Mouse (Mus musculus) heart, embryonic 12.5 days (tissue): ENCODE measurements around the gene Prkce. TPM values are rescaled to one million over a fixed set of nuclear protein-coding genes. Genes with fewer than 3 reads are reported as not detected.
A peak's percentile ranks its signal among the peaks of the same experiment; 100 is the strongest.

Experiments
- ATAC-seq: fragments of 200-750 bp; cut with Nextera tagmentation; 2 replicates; pipeline ENCODE4 v1.8.0; 2017; ENCODE audit warnings: moderate TSS enrichment, moderate library complexity; ENCODE audit not compliant: insufficient number of reproducible peaks, low FRiP score
- H3K27ac ChIP-seq: fragments of 300-500 bp; sonication (generic); 2 replicates; pipeline ENCODE4 v1.5.1; 2016; ENCODE audit warnings: mild to moderate bottlenecking, moderate library complexity; ENCODE audit not compliant: poor library complexity, severe bottlenecking
- H3K27me3 ChIP-seq: fragments of 300-500 bp; sonication (generic); replicated peaks from 2 replicates; pipeline ENCODE4 v1.6.1; 2016; ENCODE audit warnings: mild to moderate bottlenecking, moderate library complexity
- H3K36me3 ChIP-seq: fragments of 300-500 bp; sonication (generic); 2 replicates; pipeline ENCODE4 v1.6.1; 2016; ENCODE audit warnings: mild to moderate bottlenecking, moderate library complexity
- H3K4me1 ChIP-seq: fragments of 300-500 bp; sonication (generic); replicated peaks from 2 replicates; pipeline ENCODE4 v1.6.1; 2016; ENCODE audit warnings: mild to moderate bottlenecking
- H3K4me2 ChIP-seq: fragments of 300-500 bp; sonication (generic); 2 replicates; pipeline ENCODE4 v1.6.1; 2016; ENCODE audit warnings: mild to moderate bottlenecking, moderate library complexity
- H3K4me3 ChIP-seq: fragments of 300-500 bp; sonication (generic); 2 replicates; pipeline ENCODE4 v1.5.1; 2016; ENCODE audit warnings: mild to moderate bottlenecking
- H3K9ac ChIP-seq: fragments of 300-500 bp; sonication (generic); 2 replicates; pipeline ENCODE4 v1.6.1; 2016; ENCODE audit warnings: mild to moderate bottlenecking, moderate library complexity
- H3K9me3 ChIP-seq: fragments of 300-500 bp; sonication (generic); replicated peaks from 2 replicates; pipeline ENCODE4 v1.6.1; 2016; ENCODE audit warnings: mild to moderate bottlenecking, moderate library complexity
- WGBS: fragments of 180-500 bp; shearing (Covaris S2); methylation state at CpG from one replicate; pipeline ENCODE4 v1.1.7; 2016; 5-methylcytosine and 5-hydroxymethylcytosine counted together
- polyA plus RNA-seq: library from polyadenylated mRNA; unstranded; fragments of >200 nt; fragmentation: Nextera tagmentation; extraction: Ambion mirVana; gene quantifications from 2 replicates; pipeline ENCODE4 v1.2.1, GENCODE M21; 2016

The Prkce gene
- polyA plus RNA-seq, 1 experiment from 2014 or later = 12.0 TPM

GRCm38 (mm10) chr17:86670731-86671130 lies 503.1 kb downstream of the Prkce start:
- peak overlapping the region; percentile 33; the same call in 1 of the 2 replicates for H3K4me2 ChIP-seq
- 0 out of 2 replicates have a peak, but pooled peaks have one; percentile 39 for ATAC-seq
- H3K9me3 ChIP-seq = no peaks in the 10 kb centered on the region
- H3K27ac ChIP-seq = peak overlapping the region; percentile 10
- H3K9ac ChIP-seq = peak overlapping the region; percentile 21; the same call in 1 of the 2 replicates
- 16% methylated on average over 7 of the region's 7 CpGs for WGBS
- peaks cover 18% of the 10 kb centered on the region for H3K4me1 ChIP-seq
- no peaks in the 10 kb centered on the region for H3K27me3 ChIP-seq
- no peaks in the 10 kb centered on the region for H3K36me3 ChIP-seq
- H3K4me3 ChIP-seq = no peak overlapping the region

- Histone ChIP-seq H3K27ac (no peak overlapping the region), H3K4me1 (peaks cover 18% of the 10 kb centered on the region), H3K9me3 (no peaks in the 10 kb centered on the region), H3K4me3 (no peak overlapping the region), H3K36me3 (no peaks in the 10 kb centered on the region), H3K27me3 (no peaks in the 10 kb centered on the region), H3K9ac (no peak overlapping the region), H3K4me2 (no peak overlapping the region)
- no peak for ATAC-seq
- WGBS = 67% methylated on average over 2 of the region's 2 CpGs
Observed at GRCm38 (mm10) chr17:86674971-86675370, 507.4 kb downstream of the Prkce start.

- no peak overlapping the region for H3K27ac ChIP-seq
- no peak overlapping the region for H3K4me3 ChIP-seq
- H3K27me3 ChIP-seq = no peaks in the 10 kb centered on the region
- ATAC-seq = no peak
- 62% methylated on average over 5 of the region's 5 CpGs for WGBS
- no peaks in the 10 kb centered on the region for H3K9me3 ChIP-seq
- H3K9ac ChIP-seq = no peak overlapping the region
- H3K4me2 ChIP-seq = no peak overlapping the region
- no peaks in the 10 kb centered on the region for H3K36me3 ChIP-seq
- peaks cover 4% of the 10 kb centered on the region for H3K4me1 ChIP-seq
Observed at GRCm38 (mm10) chr17:86676336-86676735, 508.8 kb downstream of the Prkce start.

GRCm38 (mm10) chr17:86676909-86677308 lies 509.3 kb downstream of the Prkce start:
- 45% methylated on average over 4 of the region's 4 CpGs for WGBS
- no peaks in the 10 kb centered on the region for H3K9me3 ChIP-seq
- no peak overlapping the region for H3K4me2 ChIP-seq
- no peak for ATAC-seq
- H3K27ac ChIP-seq = no peak overlapping the region
- no peak overlapping the region for H3K9ac ChIP-seq
- H3K36me3 ChIP-seq = no peaks in the 10 kb centered on the region
- 0 out of 2 replicates have a peak, but pooled peaks cover 3% of the 10 kb centered on the region for H3K4me1 ChIP-seq
- no peak overlapping the region for H3K4me3 ChIP-seq
- H3K27me3 ChIP-seq = no peaks in the 10 kb centered on the region

- H3K27me3 ChIP-seq = no peaks in the 10 kb centered on the region
Observed at GRCm38 (mm10) chr17:86685263-86685662, 517.7 kb downstream of the Prkce start.

GRCm38 (mm10) chr17:86687021-86687420 lies 519.4 kb downstream of the Prkce start:
- H3K27me3 ChIP-seq = no peaks in the 10 kb centered on the region
- H3K4me1 ChIP-seq = no peaks in the 10 kb centered on the region
- no peak overlapping the region for H3K9ac ChIP-seq
- 68% methylated on average over 3 of the region's 3 CpGs for WGBS
- ATAC-seq = no peak
- H3K4me3 ChIP-seq = no peak overlapping the region
- H3K27ac ChIP-seq = no peak overlapping the region
- H3K9me3 ChIP-seq = 0 out of 2 replicates have a peak, but pooled peaks cover 2% of the 10 kb centered on the region
- H3K4me2 ChIP-seq = no peak overlapping the region
- no peaks in the 10 kb centered on the region for H3K36me3 ChIP-seq

More at GRCm38 (mm10) chr17:86685263-86685662, 517.7 kb downstream of the Prkce start:
- Histone ChIP-seq H3K4me3 (no peak overlapping the region), H3K36me3 (no peaks in the 10 kb centered on the region), H3K9ac (no peak overlapping the region), H3K9me3 (0 out of 2 replicates have a peak, but pooled peaks cover 1% of the 10 kb centered on the region), H3K4me1 (no peaks in the 10 kb centered on the region), H3K4me2 (no peak overlapping the region), H3K27ac (no peak overlapping the region)
- 86% methylated on average over 4 of the region's 4 CpGs for WGBS
- ATAC-seq = no peak

- Histone ChIP-seq H3K9ac (no peak overlapping the region), H3K27me3 (no peaks in the 10 kb centered on the region), H3K27ac (no peak overlapping the region), H3K9me3 (0 out of 2 replicates have a peak, but pooled peaks cover 2% of the 10 kb centered on the region), H3K4me2 (no peak overlapping the region), H3K4me1 (no peaks in the 10 kb centered on the region), H3K36me3 (no peaks in the 10 kb centered on the region), H3K4me3 (no peak overlapping the region)
- no peak for ATAC-seq
- 82% methylated on average over 2 of the region's 2 CpGs for WGBS
Observed at GRCm38 (mm10) chr17:86690871-86691390, 523.3 kb downstream of the Prkce start.

GRCm38 (mm10) chr17:86697751-86698150 lies 530.2 kb downstream of the Prkce start:
- no peak overlapping the region for H3K9ac ChIP-seq
- H3K4me1 ChIP-seq = no peaks in the 10 kb centered on the region
- no peaks in the 10 kb centered on the region for H3K9me3 ChIP-seq
- no peaks in the 10 kb centered on the region for H3K27me3 ChIP-seq
- WGBS = 84% methylated on average over 2 of the region's 2 CpGs
- H3K4me2 ChIP-seq = no peak overlapping the region
- no peak overlapping the region for H3K4me3 ChIP-seq
- H3K36me3 ChIP-seq = no peaks in the 10 kb centered on the region
- H3K27ac ChIP-seq = no peak overlapping the region
- ATAC-seq = no peak

GRCm38 (mm10) chr17:86703336-86703735 lies 535.8 kb downstream of the Prkce start:
- 77% methylated on average over 4 of the region's 4 CpGs for WGBS

GRCm38 (mm10) chr17:86705236-86705635 lies 537.7 kb downstream of the Prkce start:
- no peaks in the 10 kb centered on the region for H3K36me3 ChIP-seq
- WGBS = 77% methylated on average over 3 of the region's 3 CpGs
- no peak overlapping the region for H3K4me3 ChIP-seq
- no peaks in the 10 kb centered on the region for H3K27me3 ChIP-seq
- H3K4me2 ChIP-seq = no peak overlapping the region
- no peak overlapping the region for H3K27ac ChIP-seq
- no peak for ATAC-seq
- peaks cover 7% of the 10 kb centered on the region; the same call in 1 of the 2 replicates for H3K4me1 ChIP-seq
- no peaks in the 10 kb centered on the region for H3K9me3 ChIP-seq
- H3K9ac ChIP-seq = no peak overlapping the region

More at GRCm38 (mm10) chr17:86703336-86703735, 535.8 kb downstream of the Prkce start:
- H3K4me2 ChIP-seq = no peak overlapping the region
- H3K27ac ChIP-seq = no peak overlapping the region
- no peak overlapping the region for H3K9ac ChIP-seq
- H3K4me1 ChIP-seq = peaks cover 7% of the 10 kb centered on the region; the same call in 1 of the 2 replicates
- no peak for ATAC-seq
- H3K4me3 ChIP-seq = no peak overlapping the region
- H3K36me3 ChIP-seq = no peaks in the 10 kb centered on the region
- no peaks in the 10 kb centered on the region for H3K9me3 ChIP-seq
- H3K27me3 ChIP-seq = no peaks in the 10 kb centered on the region

GRCm38 (mm10) chr17:86706467-86706866 lies 538.9 kb downstream of the Prkce start:
- 66% methylated on average over 1 of the region's 1 CpGs for WGBS
- peaks cover 14% of the 10 kb centered on the region; the same call in 1 of the 2 replicates for H3K4me1 ChIP-seq
- no peaks in the 10 kb centered on the region for H3K36me3 ChIP-seq

More at GRCm38 (mm10) chr17:86706467-86706866, 538.9 kb downstream of the Prkce start:
- Histone ChIP-seq H3K4me3 (no peak overlapping the region), H3K27me3 (no peaks in the 10 kb centered on the region), H3K9me3 (no peaks in the 10 kb centered on the region), H3K4me2 (no peak overlapping the region), H3K9ac (no peak overlapping the region), H3K27ac (no peak overlapping the region)
- no peak for ATAC-seq
